Mouse (Mus musculus): ENCODE measurements around the gene Cdh4.

- TF ChIP-seq GATA1 (IDR thresholded peaks at IDR 0.05; ENCODE audit: borderline replicate concordance, low read length) (no peak), FLI1 (IDR thresholded peaks at IDR 0.05; ENCODE audit: low read length) (no peak)
These were observed 368.9 kb downstream of the Cdh4 start for GRCm38 (mm10) chr2:179811086-179811485.
